Mouse (Mus musculus) fat pad, adult 2 months (tissue): ENCODE measurements around the gene Dnaaf2.
A peak's percentile ranks its signal among the peaks of the same experiment; 100 is the strongest.

ENCODE experiments used
- DNase-seq: peaks from one replicate; pipeline ENCODE4 v3.0.0-alpha.2; 2011; ENCODE audit warnings: low read depth, low spot score; ENCODE audit errors: extremely low read depth

The Dnaaf2 gene

GRCm38 (mm10) chr12:69198164-69198535 is at the start of gene Dnaaf2:
Dnaaf2 (minus strand) TSS chr12:69198429.
- no peak for DNase-seq

GRCm38 (mm10) chr12:69241771-69242431 is 43.7 kb upstream of the Dnaaf2 start:
- no peak for DNase-seq

- DNase-seq: no peak
These were observed 43.2 kb upstream of the Dnaaf2 start for GRCm38 (mm10) chr12:69241405-69241770.

GRCm38 (mm10) chr12:69240876-69241275 is 42.6 kb upstream of the Dnaaf2 start, which contains the start of gene Klhdc1:
Klhdc1 (plus strand) TSS chr12:69241176.
- DNase-seq: no peak

GRCm38 (mm10) chr12:69238284-69238683 is 40.1 kb upstream of the Dnaaf2 start:
- no peak for DNase-seq

GRCm38 (mm10) chr12:69235782-69236181 is 37.6 kb upstream of the Dnaaf2 start:
- DNase-seq: no peak

GRCm38 (mm10) chr12:69229251-69229650 is 31.0 kb upstream of the Dnaaf2 start:
- DNase-seq: no peak

- no peak for DNase-seq
These were observed 29.7 kb upstream of the Dnaaf2 start, which contains the start of gene Pole2 for GRCm38 (mm10) chr12:69227776-69228466. Pole2 (minus strand) TSS chr12:69228195.

- DNase-seq: no peak
These were observed 22.5 kb upstream of the Dnaaf2 start for GRCm38 (mm10) chr12:69220613-69221277.

- no peak for DNase-seq
These were observed 18.4 kb upstream of the Dnaaf2 start for GRCm38 (mm10) chr12:69216587-69216986.

- DNase-seq: peak; percentile 87
These were observed 17.0 kb upstream of the Dnaaf2 start for GRCm38 (mm10) chr12:69215000-69215785.

- DNase-seq: no peak
These were observed 16.2 kb upstream of the Dnaaf2 start for GRCm38 (mm10) chr12:69214393-69214792.

GRCm38 (mm10) chr12:69213186-69213777 is 15.1 kb upstream of the Dnaaf2 start:
- no peak for DNase-seq

GRCm38 (mm10) chr12:69211057-69211456 is 12.8 kb upstream of the Dnaaf2 start:
- DNase-seq: no peak

- DNase-seq: no peak
These were observed 12.1 kb upstream of the Dnaaf2 start for GRCm38 (mm10) chr12:69210056-69210979.

GRCm38 (mm10) chr12:69208520-69208919 is 10.3 kb upstream of the Dnaaf2 start:
- no peak for DNase-seq

- no peak for DNase-seq
These were observed 9.7 kb upstream of the Dnaaf2 start for GRCm38 (mm10) chr12:69207926-69208325.

- no peak for DNase-seq
These were observed 9.2 kb upstream of the Dnaaf2 start for GRCm38 (mm10) chr12:69207396-69207795.

GRCm38 (mm10) chr12:69204052-69204833 is 6.0 kb upstream of the Dnaaf2 start, which contains the start of gene Gm49384:
Gm49384 (minus strand) TSS chr12:69204267.
- DNase-seq: no peak
